Mouse (Mus musculus) embryonic facial prominence, embryonic 12.5 days (tissue): ENCODE results near the gene Cycs. TPM values are rescaled to one million over a fixed set of nuclear protein-coding genes. Genes with fewer than 3 reads are reported as not detected.
"Not testable (repeated sequence)": the region's sequence is repeated elsewhere in the genome, so short reads cannot be mapped to it uniquely, and the experiment has no call there.

Experiments used
- ATAC-seq: fragments of 200-750 bp; cut with Nextera tagmentation; 2 replicates; pipeline ENCODE4 v1.8.0; 2017; ENCODE audit not compliant: insufficient number of reproducible peaks, insufficient read depth, low FRiP score, low TSS enrichment
- H3K27ac ChIP-seq: fragments of 300-500 bp; sonication (generic); 2 replicates; pipeline ENCODE4 v1.5.1; 2016; ENCODE audit warnings: mild to moderate bottlenecking
- H3K27me3 ChIP-seq: fragments of 300-500 bp; sonication (generic); 2 replicates; pipeline ENCODE4 v1.6.1; 2016; ENCODE audit warnings: mild to moderate bottlenecking, moderate library complexity
- H3K36me3 ChIP-seq: fragments of 300-500 bp; sonication (generic); 2 replicates; pipeline ENCODE4 v1.6.1; 2016; ENCODE audit warnings: mild to moderate bottlenecking
- H3K4me1 ChIP-seq: fragments of 300-500 bp; sonication (generic); 2 replicates; pipeline ENCODE4 v1.6.1; 2016
- H3K4me2 ChIP-seq: fragments of 300-500 bp; sonication (generic); replicated peaks from 2 replicates; pipeline ENCODE4 v1.6.1; 2016; ENCODE audit warnings: mild to moderate bottlenecking, moderate library complexity
- H3K4me3 ChIP-seq: fragments of 300-500 bp; sonication (generic); 2 replicates; pipeline ENCODE4 v1.5.1; 2016; ENCODE audit warnings: mild to moderate bottlenecking
- H3K9ac ChIP-seq: fragments of 300-500 bp; sonication (generic); 2 replicates; pipeline ENCODE4 v1.6.1; 2016; ENCODE audit warnings: mild to moderate bottlenecking, moderate library complexity
- H3K9me3 ChIP-seq: fragments of 300-500 bp; sonication (generic); 2 replicates; pipeline ENCODE4 v1.6.1; 2016; ENCODE audit warnings: mild to moderate bottlenecking, moderate library complexity
- WGBS: fragments of 180-500 bp; shearing (Covaris S2); methylation state at CpG from one replicate; pipeline ENCODE4 v1.1.7; 2016; 5-methylcytosine and 5-hydroxymethylcytosine counted together
- polyA plus RNA-seq: library from polyadenylated mRNA; unstranded; fragments of >200 nt; fragmentation: Nextera tagmentation; extraction: Ambion mirVana; gene quantifications from 2 replicates; pipeline ENCODE4 v1.2.1, GENCODE M21; 2016

The Cycs gene
- polyA plus RNA-seq, 1 experiment from 2014 or later: 65.3 TPM

DNA sequence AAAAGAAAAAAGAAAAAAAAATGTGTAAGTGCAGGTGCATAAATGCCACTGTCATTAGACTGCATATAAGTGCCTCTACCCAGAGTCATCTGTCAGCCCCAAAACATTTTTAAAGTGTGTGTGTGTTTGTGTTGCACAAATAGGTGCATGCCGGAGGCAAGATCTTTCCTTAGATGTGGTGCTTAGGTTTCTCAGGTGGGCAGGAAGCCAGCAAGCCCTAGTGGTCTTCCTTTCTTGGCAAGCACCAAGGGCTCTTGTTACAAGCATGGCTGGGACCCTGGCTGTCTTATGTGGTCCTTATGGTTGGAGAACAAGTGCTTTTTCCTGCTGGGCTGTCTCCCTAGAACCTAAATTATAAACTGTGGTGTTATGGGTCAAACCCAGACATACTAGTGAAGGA lies 5.3 kb upstream of the Cycs start:
- Histone ChIP-seq H3K36me3 (no peaks in the 10 kb centered on the region), H3K4me1 (0 out of 2 replicates have a peak, but pooled peaks cover 4% of the 10 kb centered on the region), H3K4me3 (no peak overlapping the region), H3K9me3 (no peaks in the 10 kb centered on the region), H3K27me3 (no peaks in the 10 kb centered on the region), H3K9ac (no peak overlapping the region), H3K27ac (no peak overlapping the region), H3K4me2 (no peak overlapping the region)
- WGBS: 81% methylated on average over 1 of the region's 1 CpGs
- ATAC-seq: no peak

DNA sequence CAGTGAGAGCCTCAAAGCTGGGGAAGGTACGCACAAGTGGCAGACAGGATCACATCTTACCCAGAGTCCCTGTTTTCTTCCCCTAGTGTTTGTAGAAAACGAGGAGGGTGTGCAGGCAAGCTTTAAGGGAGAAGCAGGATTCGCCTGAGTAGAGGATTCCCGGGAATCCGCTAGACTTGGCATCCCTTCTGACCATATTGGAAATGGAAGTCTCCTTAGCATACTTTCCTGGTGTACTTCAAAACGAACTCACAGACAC lies 588 bp upstream of the Cycs start:
- Histone ChIP-seq H3K4me1 (0 out of 2 replicates have a peak, but pooled peaks cover 9% of the 10 kb centered on the region), H3K27ac (peak overlapping the region; percentile 77), H3K9ac (peak overlapping the region; percentile 82), H3K36me3 (peaks cover 3% of the 10 kb centered on the region; the same call in 1 of the 2 replicates), H3K9me3 (no peaks in the 10 kb centered on the region), H3K4me3 (peak overlapping the region; percentile 83), H3K4me2 (peak overlapping the region; percentile 59), H3K27me3 (no peaks in the 10 kb centered on the region)
- no peak for ATAC-seq
- 17% methylated on average over 6 of the region's 6 CpGs for WGBS

- H3K4me3 ChIP-seq: no peak overlapping the region
- H3K27ac ChIP-seq: no peak overlapping the region
- no peak for ATAC-seq
- no peaks in the 10 kb centered on the region for H3K27me3 ChIP-seq
- WGBS: 95% methylated on average over 3 of the region's 3 CpGs
- H3K9ac ChIP-seq: no peak overlapping the region
- no peaks in the 10 kb centered on the region for H3K9me3 ChIP-seq
- H3K36me3 ChIP-seq: peaks cover 3% of the 10 kb centered on the region; the same call in 1 of the 2 replicates
- H3K4me1 ChIP-seq: 0 out of 2 replicates have a peak, but pooled peaks cover 9% of the 10 kb centered on the region
- no peak overlapping the region for H3K4me2 ChIP-seq
Observed at GRCm38 (mm10) chr6:50563651-50564050, 2.7 kb downstream of the Cycs start.

GRCm38 (mm10) chr6:50562421-50562820 lies 3.9 kb downstream of the Cycs start:
- H3K9me3 ChIP-seq: no peaks in the 10 kb centered on the region
- WGBS: 89% methylated on average over 4 of the region's 4 CpGs

DNA sequence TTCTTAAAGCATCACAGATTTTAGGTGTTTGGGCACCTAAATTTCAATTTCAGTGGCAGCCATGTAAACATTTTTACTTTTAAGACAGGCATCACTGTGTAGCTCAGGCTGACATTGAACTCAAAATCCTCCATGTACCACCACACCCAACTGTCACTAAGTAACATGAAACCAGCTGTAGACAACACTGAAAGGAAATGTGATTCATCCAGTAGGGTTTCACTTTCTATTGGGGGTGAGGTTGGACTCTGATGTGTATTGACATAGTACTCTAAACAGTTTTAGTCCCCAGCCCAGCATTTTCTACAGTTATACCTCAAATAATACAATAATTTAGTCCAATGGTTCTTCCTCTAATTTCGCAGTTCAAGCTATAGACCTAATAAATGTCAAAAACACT lies 5.6 kb downstream of the Cycs start:
- no peak for ATAC-seq
- Histone ChIP-seq H3K9me3 (no peaks in the 10 kb centered on the region), H3K27me3 (no peaks in the 10 kb centered on the region), H3K4me2 (no peak overlapping the region), H3K9ac (no peak overlapping the region), H3K4me1 (0 out of 2 replicates have a peak, but pooled peaks cover 5% of the 10 kb centered on the region), H3K4me3 (no peak overlapping the region), H3K36me3 (peaks cover 3% of the 10 kb centered on the region; the same call in 1 of the 2 replicates), H3K27ac (no peak overlapping the region)
- 83% methylated on average over 1 of the region's 1 CpGs for WGBS

More at GRCm38 (mm10) chr6:50562421-50562820, 3.9 kb downstream of the Cycs start:
- Histone ChIP-seq H3K4me1 (0 out of 2 replicates have a peak, but pooled peaks cover 8% of the 10 kb centered on the region), H3K9ac (no peak overlapping the region), H3K4me2 (no peak overlapping the region), H3K4me3 (no peak overlapping the region), H3K27me3 (no peaks in the 10 kb centered on the region), H3K36me3 (peaks cover 3% of the 10 kb centered on the region; the same call in 1 of the 2 replicates), H3K27ac (no peak overlapping the region)
- ATAC-seq: no peak

- 86% methylated on average over 4 of the region's 4 CpGs for WGBS
- Histone ChIP-seq H3K36me3 (no peaks in the 10 kb centered on the region), H3K9ac (no peak overlapping the region), H3K4me1 (no peaks in the 10 kb centered on the region), H3K9me3 (no peaks in the 10 kb centered on the region), H3K27ac (no peak overlapping the region), H3K4me3 (no peak overlapping the region), H3K4me2 (no peak overlapping the region), H3K27me3 (no peaks in the 10 kb centered on the region)
- no peak for ATAC-seq
Observed at GRCm38 (mm10) chr6:50558877-50559276, 7.5 kb downstream of the Cycs start.

GRCm38 (mm10) chr6:50557566-50557965 lies 8.8 kb downstream of the Cycs start:
- Histone ChIP-seq H3K27ac (no peak overlapping the region), H3K4me3 (no peak overlapping the region), H3K27me3 (no peaks in the 10 kb centered on the region), H3K36me3 (no peaks in the 10 kb centered on the region), H3K9ac (no peak overlapping the region), H3K9me3 (no peaks in the 10 kb centered on the region), H3K4me1 (no peaks in the 10 kb centered on the region), H3K4me2 (no peak overlapping the region)
- WGBS: 87% methylated on average over 6 of the region's 6 CpGs
- no peak for ATAC-seq

GRCm38 (mm10) chr6:50554223-50554622 lies 12.1 kb downstream of the Cycs start:
- ATAC-seq: not testable (repeated sequence)

DNA sequence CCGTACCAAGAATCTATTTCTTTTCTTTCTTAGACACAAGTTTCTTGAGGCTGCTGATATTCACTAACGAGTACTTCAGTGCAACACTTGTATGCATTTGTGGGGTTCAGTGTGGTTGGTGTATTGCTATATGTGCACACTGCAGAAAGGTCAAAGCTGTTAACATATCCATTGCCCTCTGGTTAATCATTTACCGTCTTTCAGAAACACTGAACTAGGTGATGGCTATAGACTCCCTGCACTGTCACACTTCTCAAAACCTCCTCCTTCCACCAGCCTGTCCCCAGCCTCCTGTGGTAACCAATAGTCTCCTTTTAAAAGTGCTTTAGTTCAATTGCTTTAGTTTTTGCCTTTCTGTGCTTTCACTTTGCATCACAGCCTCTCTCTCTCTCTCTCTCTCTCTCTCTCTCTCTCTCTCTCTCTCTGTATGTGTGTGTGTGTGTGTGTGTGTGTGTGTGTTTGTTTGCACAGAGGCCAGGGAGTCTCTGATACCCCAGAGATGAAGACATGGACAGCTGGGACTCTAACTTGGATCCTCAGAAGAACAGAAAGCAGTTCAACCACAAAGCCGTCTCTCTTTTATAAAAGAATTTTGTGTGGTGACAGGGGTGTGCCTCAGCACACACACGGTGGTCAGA lies 13.3 kb downstream of the Cycs start:
- no peaks in the 10 kb centered on the region for H3K4me1 ChIP-seq
- H3K4me3 ChIP-seq: no peak overlapping the region
- no peak overlapping the region for H3K27ac ChIP-seq
- H3K36me3 ChIP-seq: no peaks in the 10 kb centered on the region
- no peak overlapping the region for H3K9ac ChIP-seq
- no peaks in the 10 kb centered on the region for H3K9me3 ChIP-seq
- 84% methylated on average over 5 of the region's 5 CpGs for WGBS
- H3K27me3 ChIP-seq: no peaks in the 10 kb centered on the region
- H3K4me2 ChIP-seq: no peak overlapping the region
- ATAC-seq: no peak

More at GRCm38 (mm10) chr6:50554223-50554622, 12.1 kb downstream of the Cycs start:
- H3K4me2 ChIP-seq, H3K9ac ChIP-seq, H3K27me3 ChIP-seq, H3K9me3 ChIP-seq, H3K4me3 ChIP-seq, H3K27ac ChIP-seq, H3K36me3 ChIP-seq, H3K4me1 ChIP-seq: not testable (repeated sequence)
- 77% methylated on average over 2 of the region's 2 CpGs for WGBS

GRCm38 (mm10) chr6:50549791-50550190 lies 16.5 kb downstream of the Cycs start:
- 77% methylated on average over 7 of the region's 7 CpGs for WGBS

DNA sequence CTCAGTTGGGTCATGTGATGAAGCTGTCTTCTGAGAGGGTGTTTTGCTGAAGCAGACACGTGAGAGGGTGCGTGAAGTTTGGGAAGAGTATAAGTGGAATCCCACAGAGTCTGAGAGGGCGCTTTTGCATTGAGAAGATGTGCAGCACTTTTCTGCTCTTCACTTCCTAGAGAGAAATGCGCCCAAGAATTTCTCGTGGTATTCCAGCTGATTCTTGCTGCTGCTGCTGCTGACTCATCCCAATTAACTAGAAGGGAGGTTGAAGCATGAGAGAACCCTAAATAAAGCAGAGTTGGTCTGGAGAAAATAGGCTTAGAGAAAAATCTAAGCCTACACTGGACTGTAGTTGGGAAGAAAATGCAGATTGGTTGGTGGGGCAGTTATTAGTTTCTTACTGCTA lies 17.3 kb downstream of the Cycs start:
- 72% methylated on average over 5 of the region's 5 CpGs for WGBS
- Histone ChIP-seq H3K27me3 (no peaks in the 10 kb centered on the region), H3K4me2 (no peak overlapping the region), H3K4me3 (no peak overlapping the region), H3K4me1 (no peaks in the 10 kb centered on the region), H3K27ac (no peak overlapping the region), H3K36me3 (no peaks in the 10 kb centered on the region), H3K9ac (no peak overlapping the region), H3K9me3 (no peaks in the 10 kb centered on the region)
- no peak for ATAC-seq

More at GRCm38 (mm10) chr6:50549791-50550190, 16.5 kb downstream of the Cycs start:
- H3K4me1 ChIP-seq: no peaks in the 10 kb centered on the region
- ATAC-seq: no peak
- no peak overlapping the region for H3K9ac ChIP-seq
- H3K4me3 ChIP-seq: no peak overlapping the region
- no peak overlapping the region for H3K27ac ChIP-seq
- H3K36me3 ChIP-seq: no peaks in the 10 kb centered on the region
- H3K9me3 ChIP-seq: no peaks in the 10 kb centered on the region
- no peak overlapping the region for H3K4me2 ChIP-seq
- H3K27me3 ChIP-seq: no peaks in the 10 kb centered on the region

- Histone ChIP-seq H3K4me1 (no peaks in the 10 kb centered on the region), H3K4me2 (no peak overlapping the region), H3K27ac (no peak overlapping the region), H3K36me3 (no peaks in the 10 kb centered on the region), H3K4me3 (no peak overlapping the region), H3K27me3 (no peaks in the 10 kb centered on the region), H3K9ac (no peak overlapping the region), H3K9me3 (no peaks in the 10 kb centered on the region)
- 31% methylated on average over 10 of the region's 10 CpGs for WGBS
- no peak for ATAC-seq
Observed at GRCm38 (mm10) chr6:50545412-50546043, 20.8 kb downstream of the Cycs start.
